Mouse (Mus musculus): ENCODE data around the gene 4930572O03Rik.
"Not testable (repeated sequence)": the region's sequence is repeated elsewhere in the genome, so short reads cannot be mapped to it uniquely, and the experiment has no call there.

GRCm38 (mm10) chr5:15656959-15657358 is at the start of gene 4930572O03Rik:
- not testable (repeated sequence) for TF ChIP-seq CTCF (IDR thresholded peaks at IDR 0.05; ENCODE audit: low read depth, low read length); POLR2A (IDR thresholded peaks at IDR 0.05; ENCODE audit: extremely low read depth, insufficient read depth, low read length)

All from liver, adult 2 months (tissue).